Mouse (Mus musculus): Measurements from ENCODE around the gene Fank1. TPM values are rescaled to one million over a fixed set of nuclear protein-coding genes. Genes with fewer than 3 reads are reported as not detected.
"Not testable (repeated sequence)": the region's sequence is repeated elsewhere in the genome, so short reads cannot be mapped to it uniquely, and the experiment has no call there.

Fank1 gene
- total RNA-seq, 1 experiment from 2014 or later: 1.6 TPM

GRCm38 (mm10) chr7:133884759-133885431 is 108.2 kb downstream of the Fank1 start:
- not testable (repeated sequence) for ATAC-seq (replicated peaks; ENCODE audit: low read depth, poor library complexity, severe bottlenecking)

DNA sequence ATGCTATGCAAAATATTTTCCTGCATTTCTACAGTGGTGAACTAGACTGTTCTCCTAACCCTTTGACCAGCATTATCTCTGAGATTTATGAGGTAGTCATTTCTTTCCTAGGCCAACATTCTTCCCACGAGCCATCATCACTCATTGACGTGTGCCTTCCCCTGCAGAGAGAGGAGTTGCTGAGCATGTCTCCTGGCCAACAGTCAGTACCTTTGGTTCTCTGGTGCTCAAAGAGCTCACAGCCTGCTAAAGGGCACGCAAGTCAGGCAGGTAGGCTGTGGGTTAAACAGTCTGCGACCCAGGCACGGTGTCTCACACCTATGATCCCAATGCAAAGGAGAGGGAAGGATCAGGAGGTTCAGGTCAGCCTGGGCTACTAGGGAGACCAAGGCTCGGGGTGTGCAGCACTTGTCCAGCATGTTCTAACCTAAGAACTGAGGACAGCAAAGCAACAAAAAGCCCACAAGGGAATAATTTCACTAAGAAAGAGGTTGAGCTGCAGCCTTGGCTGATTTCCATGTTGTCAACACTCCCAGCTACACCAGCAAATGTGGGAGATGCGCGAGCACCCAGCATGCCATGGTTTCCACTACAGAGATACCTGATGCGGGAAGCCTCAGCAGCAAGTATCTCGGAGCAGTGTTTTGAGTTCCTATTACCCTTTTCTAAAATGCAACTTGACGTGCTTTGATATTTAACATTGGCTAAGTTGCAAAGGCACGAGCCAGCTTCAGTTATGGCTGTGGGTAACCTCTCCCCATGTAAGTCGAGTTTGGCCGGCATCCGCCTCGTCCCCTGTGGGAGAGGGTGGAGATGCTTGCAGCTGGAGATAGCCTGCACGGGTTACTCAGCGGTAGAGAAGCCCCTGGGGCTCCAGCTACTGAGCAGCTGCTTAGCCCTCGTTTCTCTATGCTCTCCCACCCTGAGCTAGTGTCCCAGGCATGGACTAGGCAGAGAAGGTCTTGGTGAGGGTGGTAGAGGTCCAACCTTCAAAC is 112.6 kb downstream of the Fank1 start:
- ATAC-seq (replicated peaks; ENCODE audit: low read depth, poor library complexity, severe bottlenecking): no peak

DNA sequence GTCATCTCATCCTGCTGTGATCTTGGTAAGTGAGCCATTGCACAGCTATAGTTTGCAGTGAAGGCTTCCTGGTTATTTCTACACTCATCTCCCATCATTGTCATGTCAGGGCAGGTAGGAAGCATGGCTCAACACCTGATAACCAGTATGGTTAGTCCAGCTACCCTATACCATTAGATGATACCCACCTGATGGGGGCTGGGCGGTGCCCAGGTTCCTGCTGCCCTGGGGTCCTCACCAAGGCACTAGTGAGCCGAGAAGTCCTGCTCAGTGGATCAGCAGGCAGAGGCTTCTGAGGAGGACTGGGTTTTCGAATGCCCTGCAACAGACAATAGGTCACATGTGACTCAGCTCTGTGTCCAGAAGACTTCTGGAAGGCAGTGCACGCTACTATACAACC is 113.3 kb downstream of the Fank1 start:
- no peak for ATAC-seq (replicated peaks; ENCODE audit: low read depth, poor library complexity, severe bottlenecking)

DNA sequence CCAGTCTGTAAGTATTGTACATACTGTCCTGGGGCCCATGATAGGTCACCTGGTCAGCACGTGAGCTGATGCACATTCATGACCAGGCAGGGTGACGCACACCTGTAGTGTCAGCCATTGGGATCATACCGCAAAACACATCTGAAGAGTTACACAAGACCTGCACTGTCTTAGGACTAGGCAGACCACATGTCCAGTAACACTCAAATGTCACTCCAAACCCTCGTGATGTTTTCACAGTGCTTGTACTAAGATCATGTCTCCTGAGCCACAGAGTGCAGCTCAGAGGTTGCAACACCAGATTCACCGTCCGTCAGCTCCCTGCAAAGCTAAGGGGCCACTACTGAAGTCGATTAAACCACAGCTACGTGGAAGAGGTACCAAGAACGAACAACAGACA is 114.6 kb downstream of the Fank1 start:
- no peak for ATAC-seq (replicated peaks; ENCODE audit: low read depth, poor library complexity, severe bottlenecking)

GRCm38 (mm10) chr7:133891796-133892195 is 115.1 kb downstream of the Fank1 start:
- no peak for ATAC-seq (replicated peaks; ENCODE audit: low read depth, poor library complexity, severe bottlenecking)

DNA sequence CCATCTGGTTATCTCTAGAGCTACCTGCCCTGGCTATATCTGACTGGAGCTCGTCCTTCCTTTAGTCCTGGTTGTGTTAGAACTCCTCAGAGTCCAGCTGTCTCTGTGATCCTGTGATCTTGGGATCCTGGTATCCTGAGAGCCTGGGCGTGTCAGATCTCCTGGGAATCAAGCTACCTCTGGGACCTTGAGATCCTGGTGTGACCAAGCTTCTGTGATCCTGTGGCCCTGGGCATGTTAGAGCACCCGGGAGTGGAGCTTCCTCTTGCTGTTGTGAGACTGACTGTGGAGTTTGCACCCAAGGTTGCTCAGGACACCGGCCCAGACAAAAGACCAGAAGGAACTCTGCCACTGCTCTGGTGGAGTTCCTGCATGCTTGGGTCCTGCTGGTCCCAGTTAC is 122.7 kb downstream of the Fank1 start:
- no peak for ATAC-seq (replicated peaks; ENCODE audit: low read depth, poor library complexity, severe bottlenecking)

DNA sequence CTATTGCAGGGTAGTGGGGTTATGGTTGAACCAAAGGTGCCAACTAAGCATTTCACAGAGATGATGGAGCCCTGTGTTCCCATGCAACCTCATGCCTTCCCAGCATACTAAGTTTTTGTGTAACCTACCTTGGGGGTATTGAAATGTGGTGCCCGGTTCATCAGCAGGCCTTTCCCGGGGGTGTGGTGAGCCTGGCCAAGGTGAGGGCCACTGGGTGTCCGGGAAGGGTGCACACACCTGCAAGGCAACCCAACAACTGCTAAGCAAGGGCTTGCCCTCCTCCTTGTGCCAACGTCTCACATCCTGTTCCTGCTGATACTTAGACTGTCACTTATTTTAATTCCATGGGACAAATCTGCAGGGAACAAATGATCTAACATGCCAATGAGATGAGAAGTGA is 132.3 kb downstream of the Fank1 start:
- ATAC-seq (replicated peaks; ENCODE audit: low read depth, poor library complexity, severe bottlenecking): no peak

GRCm38 (mm10) chr7:133909833-133910375 is 133.2 kb downstream of the Fank1 start:
- no peak for ATAC-seq (replicated peaks; ENCODE audit: low read depth, poor library complexity, severe bottlenecking)

DNA sequence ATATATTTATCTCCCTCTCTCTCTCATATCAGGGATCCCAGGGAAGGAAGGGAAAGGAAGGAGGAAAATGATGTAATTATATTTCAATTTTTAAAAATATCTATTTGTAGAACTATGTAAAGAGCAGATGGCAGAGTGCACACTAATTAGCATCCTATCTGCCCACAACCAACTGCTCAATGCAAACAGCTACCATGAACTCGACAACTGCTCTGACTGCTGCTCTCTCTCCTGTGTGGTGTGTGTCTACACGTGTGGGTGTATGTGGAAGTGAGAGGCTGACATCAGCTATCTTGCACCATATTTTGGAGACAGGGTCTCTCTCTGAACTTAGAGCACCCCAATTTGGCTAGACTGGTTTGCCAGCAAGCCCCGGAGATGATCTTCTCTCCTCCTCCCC is 135.2 kb downstream of the Fank1 start:
- ATAC-seq (replicated peaks; ENCODE audit: low read depth, poor library complexity, severe bottlenecking): no peak

GRCm38 (mm10) chr7:133916230-133916629 is 139.6 kb downstream of the Fank1 start:
- ATAC-seq (replicated peaks; ENCODE audit: low read depth, poor library complexity, severe bottlenecking): peak; percentile 54; the same call in 1 of the 2 replicates

DNA sequence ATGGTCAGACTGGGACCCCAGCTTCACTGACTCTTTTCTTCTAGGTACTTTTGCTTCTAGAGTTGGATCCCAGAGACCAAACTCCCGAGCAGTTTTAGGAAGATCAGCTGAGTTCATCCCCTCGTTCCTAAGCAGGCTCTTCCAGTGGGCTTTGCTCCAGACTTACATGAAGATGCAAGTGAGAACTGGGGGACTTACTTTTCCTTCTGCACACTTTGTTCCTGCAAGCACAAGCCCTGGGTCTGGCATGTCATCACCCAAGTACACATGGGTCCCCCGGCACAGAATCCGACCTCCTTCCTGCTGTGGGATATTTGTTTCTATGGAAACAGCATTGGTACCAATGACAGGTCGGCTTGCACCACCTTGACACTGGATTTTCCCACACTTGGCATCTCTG is 142.6 kb downstream of the Fank1 start:
- ATAC-seq (replicated peaks; ENCODE audit: low read depth, poor library complexity, severe bottlenecking): no peak

GRCm38 (mm10) chr7:133919918-133920317 is 143.3 kb downstream of the Fank1 start:
- ATAC-seq (replicated peaks; ENCODE audit: low read depth, poor library complexity, severe bottlenecking): 0 out of 2 replicates have a peak, but pooled peaks have one; percentile 40

- ATAC-seq (replicated peaks; ENCODE audit: low read depth, poor library complexity, severe bottlenecking): no peak
Measured at GRCm38 (mm10) chr7:133920724-133921123, 144.1 kb downstream of the Fank1 start.

DNA sequence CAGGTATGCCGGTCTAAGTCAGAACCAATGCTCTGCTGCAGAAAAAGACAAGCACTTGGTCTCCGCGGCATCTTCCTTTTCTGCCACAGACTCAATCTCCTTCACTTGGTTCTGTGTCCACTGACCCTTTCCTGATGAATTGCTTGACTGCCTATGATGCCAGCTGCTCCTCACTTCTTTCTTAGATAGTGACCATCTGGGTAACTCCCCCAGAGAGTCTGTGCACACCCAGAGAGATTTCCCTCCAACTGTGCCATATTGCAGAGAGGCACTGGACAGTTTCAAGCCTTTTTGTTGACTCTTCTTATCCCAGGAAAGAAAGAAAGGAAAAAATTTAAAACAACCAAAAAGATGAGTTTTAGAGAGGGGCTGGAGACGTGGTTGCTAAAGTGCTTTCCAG is 144.6 kb downstream of the Fank1 start:
- no peak for ATAC-seq (replicated peaks; ENCODE audit: low read depth, poor library complexity, severe bottlenecking)

DNA sequence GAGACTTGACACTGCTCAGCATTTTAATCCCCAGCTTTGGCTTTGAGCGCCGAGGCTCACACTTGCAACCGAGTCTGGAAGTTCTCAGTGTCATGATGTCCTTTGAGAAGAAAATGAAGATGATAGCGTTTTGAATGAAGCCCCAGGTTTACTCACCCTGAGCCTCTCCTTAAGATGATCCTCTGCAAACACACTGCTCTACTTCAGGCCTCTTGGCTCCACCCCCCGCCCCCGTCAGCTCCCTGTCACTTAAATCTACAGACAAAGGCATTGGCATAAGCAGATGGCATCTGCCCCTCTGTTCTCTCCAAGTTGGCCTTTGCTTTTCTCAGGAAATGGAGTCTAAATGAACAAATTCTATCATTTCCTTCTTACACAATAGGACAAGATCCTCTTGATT is 147.3 kb downstream of the Fank1 start:
- no peak for ATAC-seq (replicated peaks; ENCODE audit: low read depth, poor library complexity, severe bottlenecking)

- ATAC-seq (replicated peaks; ENCODE audit: low read depth, poor library complexity, severe bottlenecking): no peak
Measured at GRCm38 (mm10) chr7:133925771-133926170, 149.1 kb downstream of the Fank1 start.

GRCm38 (mm10) chr7:133928981-133929380 is 152.3 kb downstream of the Fank1 start:
- no peak for ATAC-seq (replicated peaks; ENCODE audit: low read depth, poor library complexity, severe bottlenecking)

All from common myeloid progenitor, adult 5-6 weeks (primary cell).